Mouse (Mus musculus) intestine, embryonic 15.5 days (tissue): ENCODE data around the gene Hoxa1. TPM values are rescaled to one million over a fixed set of nuclear protein-coding genes. Genes with fewer than 3 reads are reported as not detected.
A peak's percentile ranks its signal among the peaks of the same experiment; 100 is the strongest.

ENCODE experiments used
- ATAC-seq: fragments of 200-750 bp; cut with Nextera tagmentation; 2 replicates; pipeline ENCODE4 v1.8.0; 2017; ENCODE audit warnings: moderate TSS enrichment, moderate library complexity
- H3K27ac ChIP-seq: fragments of 300-500 bp; sonication (generic); 2 replicates; pipeline ENCODE4 v1.5.1; 2015; ENCODE audit warnings: mild to moderate bottlenecking, inconsistent platforms
- H3K27me3 ChIP-seq: fragments of 300-500 bp; sonication (generic); replicated peaks from 2 replicates; pipeline ENCODE4 v1.6.1; 2015; ENCODE audit warnings: inconsistent platforms
- H3K36me3 ChIP-seq: fragments of 300-500 bp; sonication (generic); 2 replicates; pipeline ENCODE4 v1.6.1; 2015; ENCODE audit warnings: inconsistent platforms
- H3K4me1 ChIP-seq: fragments of 300-500 bp; sonication (generic); replicated peaks from 2 replicates; pipeline ENCODE4 v1.6.1; 2015; ENCODE audit warnings: inconsistent platforms
- H3K4me2 ChIP-seq: fragments of 300-500 bp; sonication (generic); replicated peaks from 2 replicates; pipeline ENCODE4 v1.6.1; 2015; ENCODE audit warnings: mild to moderate bottlenecking, inconsistent platforms
- H3K4me3 ChIP-seq: fragments of 300-500 bp; sonication (generic); replicated peaks from 2 replicates; pipeline ENCODE4 v1.5.1; 2015; ENCODE audit warnings: inconsistent platforms
- H3K9ac ChIP-seq: fragments of 300-500 bp; sonication (generic); 2 replicates; pipeline ENCODE4 v1.6.1; 2015; ENCODE audit warnings: inconsistent platforms
- H3K9me3 ChIP-seq: fragments of 300-500 bp; sonication (generic); 2 replicates; pipeline ENCODE4 v1.6.1; 2016; ENCODE audit warnings: inconsistent platforms
- WGBS: fragments of 180-500 bp; shearing (Covaris S2); methylation state at CpG from one replicate; pipeline ENCODE4 v1.1.7; 2015; 5-methylcytosine and 5-hydroxymethylcytosine counted together
- polyA plus RNA-seq: library from polyadenylated mRNA; unstranded; fragments of >200 nt; fragmentation: Nextera tagmentation; extraction: Ambion mirVana; gene quantifications from 2 replicates; pipeline ENCODE4 v1.2.1, GENCODE M21; 2015

Hoxa1 gene
- polyA plus RNA-seq, 1 experiment from 2014 or later = 1.2 TPM

- Histone ChIP-seq H3K4me1 (peaks cover 48% of the 10 kb centered on the region), H3K9me3 (no peaks in the 10 kb centered on the region), H3K27ac (peak overlapping the region; percentile 88), H3K27me3 (peaks cover 27% of the 10 kb centered on the region), H3K4me2 (peak overlapping the region; percentile 89), H3K4me3 (peak overlapping the region; percentile 68), H3K36me3 (no peaks in the 10 kb centered on the region), H3K9ac (peak overlapping the region; percentile 18; the same call in 1 of the 2 replicates)
- WGBS = 28% methylated on average over 8 of the region's 8 CpGs
- no peak for ATAC-seq
Measured at GRCm38 (mm10) chr6:52161336-52162092, 3.4 kb upstream of the Hoxa1 start.

- Histone ChIP-seq H3K9ac (peak overlapping the region; percentile 51), H3K4me1 (peaks cover 49% of the 10 kb centered on the region), H3K4me2 (peak overlapping the region; percentile 89), H3K27me3 (peaks cover 33% of the 10 kb centered on the region), H3K9me3 (no peaks in the 10 kb centered on the region), H3K27ac (peak overlapping the region; percentile 88), H3K4me3 (peak overlapping the region; percentile 68), H3K36me3 (no peaks in the 10 kb centered on the region)
- WGBS = 2% methylated on average over 30 of the region's 30 CpGs
- ATAC-seq = peak; percentile 29
Measured at GRCm38 (mm10) chr6:52160511-52161335, 2.6 kb upstream of the Hoxa1 start.

GRCm38 (mm10) chr6:52159979-52160378 lies 1.9 kb upstream of the Hoxa1 start:
- Histone ChIP-seq H3K27me3 (peaks cover 33% of the 10 kb centered on the region), H3K4me3 (peak overlapping the region; percentile 68), H3K9ac (peak overlapping the region; percentile 51), H3K9me3 (no peaks in the 10 kb centered on the region), H3K27ac (peak overlapping the region; percentile 88), H3K36me3 (no peaks in the 10 kb centered on the region), H3K4me1 (peaks cover 48% of the 10 kb centered on the region), H3K4me2 (peak overlapping the region; percentile 89)
- ATAC-seq = no peak; the same call in 1 of the 2 replicates
- 21% methylated on average over 7 of the region's 9 CpGs for WGBS

- WGBS = 13% methylated on average over 12 of the region's 12 CpGs
- peaks cover 42% of the 10 kb centered on the region for H3K4me1 ChIP-seq
- peak overlapping the region; percentile 68 for H3K9ac ChIP-seq
- H3K4me3 ChIP-seq = peak overlapping the region; percentile 68
- peak overlapping the region; percentile 89 for H3K4me2 ChIP-seq
- no peaks in the 10 kb centered on the region for H3K9me3 ChIP-seq
- peak overlapping the region; percentile 88 for H3K27ac ChIP-seq
- peak; percentile 21; the same call in 1 of the 2 replicates for ATAC-seq
- peaks cover 33% of the 10 kb centered on the region for H3K27me3 ChIP-seq
- H3K36me3 ChIP-seq = no peaks in the 10 kb centered on the region
Measured at GRCm38 (mm10) chr6:52159164-52159761, 1.1 kb upstream of the Hoxa1 start.

- H3K4me1 ChIP-seq = peaks cover 45% of the 10 kb centered on the region
- H3K9ac ChIP-seq = peak overlapping the region; percentile 17; the same call in 1 of the 2 replicates
- no peak overlapping the region for H3K27ac ChIP-seq
- H3K9me3 ChIP-seq = no peaks in the 10 kb centered on the region
- H3K4me3 ChIP-seq = peak overlapping the region; percentile 68
- H3K27me3 ChIP-seq = peaks cover 21% of the 10 kb centered on the region
- peak overlapping the region; percentile 89 for H3K4me2 ChIP-seq
- no peak for ATAC-seq
- H3K36me3 ChIP-seq = no peaks in the 10 kb centered on the region
- WGBS = 2% methylated on average over 32 of the region's 32 CpGs
Measured at GRCm38 (mm10) chr6:52157466-52158275, 446 bp downstream of the Hoxa1 start.

- no peaks in the 10 kb centered on the region for H3K9me3 ChIP-seq
- H3K27me3 ChIP-seq = peaks cover 21% of the 10 kb centered on the region
- ATAC-seq = no peak
- H3K9ac ChIP-seq = no peak overlapping the region
- H3K4me3 ChIP-seq = no peak overlapping the region
- no peaks in the 10 kb centered on the region for H3K36me3 ChIP-seq
- WGBS = 20% methylated on average over 20 of the region's 20 CpGs
- H3K4me1 ChIP-seq = peaks cover 42% of the 10 kb centered on the region
- H3K27ac ChIP-seq = no peak overlapping the region
- H3K4me2 ChIP-seq = peak overlapping the region; percentile 89
Measured at GRCm38 (mm10) chr6:52156551-52157200, 1.4 kb downstream of the Hoxa1 start.

- no peak for ATAC-seq
- Histone ChIP-seq H3K4me2 (no peak overlapping the region), H3K9ac (no peak overlapping the region), H3K27ac (no peak overlapping the region), H3K4me1 (peaks cover 37% of the 10 kb centered on the region), H3K27me3 (peaks cover 22% of the 10 kb centered on the region), H3K4me3 (no peak overlapping the region), H3K9me3 (no peaks in the 10 kb centered on the region), H3K36me3 (no peaks in the 10 kb centered on the region)
- WGBS = 72% methylated on average over 3 of the region's 3 CpGs
Measured at GRCm38 (mm10) chr6:52155471-52155870, 2.6 kb downstream of the Hoxa1 start.

- ATAC-seq = no peak
- peaks cover 24% of the 10 kb centered on the region for H3K4me1 ChIP-seq
- 74% methylated on average over 5 of the region's 5 CpGs for WGBS
- H3K4me2 ChIP-seq = no peak overlapping the region
- no peaks in the 10 kb centered on the region for H3K9me3 ChIP-seq
- no peaks in the 10 kb centered on the region for H3K36me3 ChIP-seq
- H3K4me3 ChIP-seq = no peak overlapping the region
- no peak overlapping the region for H3K27ac ChIP-seq
- no peak overlapping the region for H3K9ac ChIP-seq
- H3K27me3 ChIP-seq = peaks cover 26% of the 10 kb centered on the region
Measured at GRCm38 (mm10) chr6:52154044-52154443, 4.1 kb downstream of the Hoxa1 start.

GRCm38 (mm10) chr6:52153270-52153669 lies 4.8 kb downstream of the Hoxa1 start:
- H3K9me3 ChIP-seq = no peaks in the 10 kb centered on the region
- H3K4me2 ChIP-seq = no peak overlapping the region
- WGBS = 21% methylated on average over 6 of the region's 6 CpGs
- no peak overlapping the region for H3K9ac ChIP-seq
- H3K27me3 ChIP-seq = peaks cover 26% of the 10 kb centered on the region
- peaks cover 23% of the 10 kb centered on the region for H3K4me1 ChIP-seq
- no peak for ATAC-seq
- H3K4me3 ChIP-seq = no peak overlapping the region
- no peak overlapping the region for H3K27ac ChIP-seq
- H3K36me3 ChIP-seq = no peaks in the 10 kb centered on the region

- Histone ChIP-seq H3K4me2 (no peak overlapping the region), H3K36me3 (no peaks in the 10 kb centered on the region), H3K9me3 (no peaks in the 10 kb centered on the region), H3K4me1 (peaks cover 22% of the 10 kb centered on the region), H3K27ac (no peak overlapping the region), H3K27me3 (peaks cover 20% of the 10 kb centered on the region), H3K9ac (no peak overlapping the region), H3K4me3 (no peak overlapping the region)
- WGBS = 43% methylated on average over 16 of the region's 16 CpGs
- ATAC-seq = no peak
Measured at GRCm38 (mm10) chr6:52152226-52153193, 5.6 kb downstream of the Hoxa1 start.
